Mouse (Mus musculus) bone marrow, adult 2 months (tissue): ENCODE measurements at regions not wholly inside any gene's neighbourhood (a gene's known extent, or its start where the extent isn't known, plus 50 kb on each side); places are given as distances from the start of the nearest gene placed in this dataset.

ENCODE experiments used
- CTCF ChIP-seq: fragments of 200-500 bp; IDR thresholded peaks from 2 replicates; pipeline ENCODE4 v1.5.1; 2011; ENCODE audit warnings: low read length, control low read depth; ENCODE audit not compliant: control insufficient read depth, insufficient read depth
- POLR2A ChIP-seq: fragments of 200-500 bp; IDR thresholded peaks from 2 replicates; pipeline ENCODE4 v1.6.1; 2011; ENCODE audit warnings: low read depth, mild to moderate bottlenecking, control low read depth, low read length, borderline replicate concordance; ENCODE audit not compliant: control insufficient read depth

- TF ChIP-seq POLR2A (no peak), CTCF (no peak)
These were observed 114.8 kb upstream of the Ttc29 start for GRCm38 (mm10) chr8:78098191-78098745.
